Mouse (Mus musculus): ENCODE results near the gene Wdr92. TPM values are rescaled to one million over a fixed set of nuclear protein-coding genes. Genes with fewer than 3 reads are reported as not detected.

Gene Wdr92
- total and polyA plus RNA-seq, 3 experiments: 34.5 to 63.8 TPM; not detected in 1

DNA sequence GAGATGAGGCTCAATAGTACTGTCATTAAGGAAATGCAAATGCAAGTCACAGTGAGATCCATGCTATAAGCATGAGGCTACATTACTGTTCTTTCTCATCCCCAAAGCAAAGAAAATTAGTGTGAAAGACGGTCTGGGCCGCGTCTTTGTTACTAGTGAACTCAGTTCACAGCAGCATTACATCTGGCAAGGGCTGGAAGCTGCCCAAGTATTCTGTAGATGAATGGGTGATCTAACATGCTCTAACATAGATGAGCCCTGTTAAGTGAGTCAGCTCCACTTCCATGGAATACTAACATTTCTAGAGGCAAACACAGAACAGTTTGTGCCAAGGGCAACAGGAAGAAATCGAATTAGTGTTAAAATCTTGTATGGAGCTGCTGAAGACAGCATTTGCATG, 19.0 kb downstream of the Wdr92 start:
- no peaks in the 10 kb centered on the region for H3K9me3 ChIP-seq (replicated peaks; ENCODE audit: insufficient read depth, low read length)
- no peak overlapping the region for H3K9ac ChIP-seq (ENCODE audit: control insufficient read depth, low read depth, low read length, poor library complexity, severe bottlenecking)
- no peak for TF ChIP-seq MXI1 (IDR thresholded peaks at IDR 0.05; ENCODE audit: low read depth, low read length)
- TF ChIP-seq BHLHE40 (IDR thresholded peaks at IDR 0.05; ENCODE audit: borderline replicate concordance, low read depth, low read length): no peak
- no peak for TF ChIP-seq CHD1 (IDR thresholded peaks at IDR 0.05; ENCODE audit: low read depth, low read length)
- TF ChIP-seq POLR2AphosphoS5 (IDR thresholded peaks at IDR 0.05; ENCODE audit: borderline replicate concordance, low read depth, low read length): no peak
- TF ChIP-seq USF2 (IDR thresholded peaks at IDR 0.05; ENCODE audit: borderline replicate concordance in 1 of 2, insufficient read depth in 1 of 2, low read depth in 1 of 2, low read length in 2 of 2): no peak
- TF ChIP-seq CTCF (IDR thresholded peaks at IDR 0.05 in 2 of 3, conservative IDR thresholded peaks at IDR 0.05 in 1 of 3; ENCODE audit: control insufficient read depth in 1 of 3, insufficient read depth in 1 of 3, low read depth in 2 of 3, low read length in 3 of 3, poor library complexity in 1 of 3, severe bottlenecking in 1 of 3): no peak
- TF ChIP-seq TAL1 (IDR thresholded peaks at IDR 0.05; ENCODE audit: low read length): no peak
- no peak for TF ChIP-seq MEF2A (IDR thresholded peaks at IDR 0.05; ENCODE audit: extremely low read depth, insufficient replicate concordance, low read depth, low read length, poor library complexity, severe bottlenecking)
- no peak for TF ChIP-seq JUND (IDR thresholded peaks at IDR 0.05; ENCODE audit: low read depth, low read length)
- TF ChIP-seq E2F4 (IDR thresholded peaks at IDR 0.05; ENCODE audit: borderline replicate concordance, low read depth, low read length): no peak
- no peak; the same call in none of the 2 replicates for TF ChIP-seq POLR2AphosphoS2 (IDR thresholded peaks at IDR 0.05; ENCODE audit: low read length)
- no peak for TF ChIP-seq ELF1 (IDR thresholded peaks at IDR 0.05; ENCODE audit: low read depth, low read length)
- no peak for TF ChIP-seq MAX (IDR thresholded peaks at IDR 0.05; ENCODE audit: low read length)
- TF ChIP-seq ZNF384 (IDR thresholded peaks at IDR 0.05; ENCODE audit: low read depth, low read length): no peak
- no peak for TF ChIP-seq GATA1 (IDR thresholded peaks at IDR 0.05; ENCODE audit: low read depth, low read length)
- no peak for TF ChIP-seq MAFK (IDR thresholded peaks at IDR 0.05; ENCODE audit: borderline replicate concordance, low read depth, low read length)
- TF ChIP-seq EP300 (IDR thresholded peaks at IDR 0.05; ENCODE audit: low read depth in 1 of 2, low read length in 2 of 2): no peak
- no peak for DNase-seq (ENCODE audit: low read depth, low spot score)
- H3K27me3 ChIP-seq (ENCODE audit: control insufficient read depth in 1 of 2, insufficient read depth in 2 of 2, low read length in 2 of 2): no peaks in the 10 kb centered on the region
- peaks cover 0 to 36% of the 10 kb centered on the region in 2 experiments; a peak in 3 of 4 replicates for H3K36me3 ChIP-seq (ENCODE audit: control insufficient read depth in 1 of 2, insufficient read depth in 2 of 2, low read length in 2 of 2)
- no peak overlapping the region for H3K27ac ChIP-seq (ENCODE audit: control insufficient read depth, low read depth, low read length)
- H3K4me3 ChIP-seq (ENCODE audit: control insufficient read depth in 1 of 2, insufficient read depth in 1 of 2, low read depth in 2 of 2, low read length in 2 of 2): no peak overlapping the region
- H3K79me2 ChIP-seq (ENCODE audit: control insufficient read depth, insufficient read depth, low read length, poor library complexity): no peaks in the 10 kb centered on the region
- no peaks in the 10 kb centered on the region for H3K4me1 ChIP-seq (ENCODE audit: control insufficient read depth in 1 of 2, insufficient read depth in 2 of 2, low read length in 2 of 2)

DNA sequence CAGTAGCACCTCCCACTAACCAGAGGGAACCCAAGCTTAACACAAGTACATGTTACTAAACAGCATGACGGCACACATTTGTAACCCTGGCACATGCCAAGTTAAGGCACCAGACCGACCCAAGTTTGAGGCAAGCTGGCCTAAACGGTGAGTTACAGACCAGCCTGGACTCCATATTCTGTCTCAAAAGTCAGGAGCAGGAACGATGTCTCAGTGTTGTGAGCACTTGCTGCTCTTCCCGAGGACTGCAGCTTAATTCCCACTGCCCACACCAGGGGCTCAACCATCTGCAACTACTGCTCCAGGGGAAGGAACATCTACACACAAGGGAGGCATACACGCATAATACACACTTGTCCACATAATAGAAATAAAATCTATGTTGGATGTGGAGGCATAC, 20.6 kb downstream of the Wdr92 start:
- Histone ChIP-seq H3K36me3 (ENCODE audit: control insufficient read depth in 1 of 2, insufficient read depth in 2 of 2, low read length in 2 of 2) (peaks cover 0 to 41% of the 10 kb centered on the region in 2 experiments; a peak in 3 of 4 replicates), H3K27me3 (ENCODE audit: control insufficient read depth in 1 of 2, insufficient read depth in 2 of 2, low read length in 2 of 2) (no peaks in the 10 kb centered on the region), H3K9me3 (replicated peaks; ENCODE audit: insufficient read depth, low read length) (no peaks in the 10 kb centered on the region), H3K79me2 (ENCODE audit: control insufficient read depth, insufficient read depth, low read length, poor library complexity) (peaks cover 2% of the 10 kb centered on the region; the same call in 1 of the 2 replicates), H3K4me1 (ENCODE audit: control insufficient read depth in 1 of 2, insufficient read depth in 2 of 2, low read length in 2 of 2) (no peaks in the 10 kb centered on the region), H3K9ac (ENCODE audit: control insufficient read depth, low read depth, low read length, poor library complexity, severe bottlenecking) (no peak overlapping the region), H3K27ac (ENCODE audit: control insufficient read depth, low read depth, low read length) (no peak overlapping the region), H3K4me3 (ENCODE audit: control insufficient read depth in 1 of 2, insufficient read depth in 1 of 2, low read depth in 2 of 2, low read length in 2 of 2) (no peak overlapping the region)
- 0 out of 2 replicates have a peak, but pooled peaks have one; percentile 25 for TF ChIP-seq ZMIZ1 (IDR thresholded peaks at IDR 0.05; ENCODE audit: low read depth, low read length)
- TF ChIP-seq SMC3 (IDR thresholded peaks at IDR 0.05; ENCODE audit: low read depth, low read length): no peak
- TF ChIP-seq POLR2AphosphoS2 (IDR thresholded peaks at IDR 0.05; ENCODE audit: low read length): peak; percentile 64; the same call in 1 of the 2 replicates
- TF ChIP-seq MYB (IDR thresholded peaks at IDR 0.05; ENCODE audit: low read depth, low read length): no peak
- DNase-seq (ENCODE audit: low read depth, low spot score): no peak
